Mouse (Mus musculus) megakaryocyte, embryonic 14.5 days (primary cell): Measurements from ENCODE around the gene Gal.

Experiments used
- FLI1 ChIP-seq: IDR thresholded peaks from 2 replicates; pipeline ENCODE4 v1.6.1; 2012; ENCODE audit warnings: low read length, inconsistent platforms, mixed read lengths
- GATA1 ChIP-seq: IDR thresholded peaks from 3 replicates; pipeline ENCODE4 v1.6.1; 2012; ENCODE audit warnings: mixed read lengths, low read length, inconsistent platforms, borderline replicate concordance

GRCm38 (mm10) chr19:3376966-3377715 is 37.2 kb downstream of the Gal start:
- TF ChIP-seq GATA1: no peak
- TF ChIP-seq FLI1: no peak
